Mouse (Mus musculus): Measurements from ENCODE around the gene Rhbdf1.

DNA sequence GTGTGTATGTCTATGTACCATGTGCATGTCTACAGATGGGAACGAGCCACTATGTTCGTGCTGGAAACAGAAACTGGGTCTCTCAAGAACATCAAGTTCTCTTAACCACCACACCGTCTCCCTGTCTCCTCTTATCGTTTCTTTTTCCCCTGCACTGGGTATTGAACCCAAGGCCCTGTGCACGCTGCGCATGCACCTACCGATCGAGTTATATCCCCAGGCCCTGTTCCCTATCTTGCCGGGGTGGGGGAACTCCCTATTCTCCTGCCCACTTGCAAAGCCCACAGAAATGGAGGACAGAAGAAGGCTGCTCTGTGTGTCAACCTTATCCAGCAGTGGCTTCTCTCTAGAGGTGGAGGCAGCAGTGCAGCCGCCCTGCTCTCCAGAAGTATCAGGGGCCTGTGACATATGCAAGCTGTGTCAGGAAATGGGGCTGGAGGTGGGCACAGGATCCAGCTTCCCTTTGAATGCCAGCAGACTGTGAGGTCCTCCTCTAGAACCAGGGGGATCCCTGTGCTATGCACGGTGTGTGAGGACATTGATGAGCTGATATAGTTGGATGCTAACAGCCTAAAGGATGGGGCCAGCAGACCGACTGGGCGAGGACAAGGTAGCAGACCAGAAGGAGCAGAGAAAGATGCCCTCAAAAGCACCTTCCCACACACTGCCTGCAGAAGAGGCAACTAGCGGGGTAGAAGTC lies 23.7 kb downstream of the Rhbdf1 start:
- no peak for TF ChIP-seq CTCF (IDR thresholded peaks at IDR 0.05; ENCODE audit: low read depth)
- TF ChIP-seq EP300 (IDR thresholded peaks at IDR 0.05; ENCODE audit: low read depth): no peak

All from liver, postnatal 0 days (tissue).